Mouse (Mus musculus): ENCODE data around the gene Nsmce4a.
"Not testable (repeated sequence)": the region's sequence is repeated elsewhere in the genome, so short reads cannot be mapped to it uniquely, and the experiment has no call there.

Gene Nsmce4a

DNA sequence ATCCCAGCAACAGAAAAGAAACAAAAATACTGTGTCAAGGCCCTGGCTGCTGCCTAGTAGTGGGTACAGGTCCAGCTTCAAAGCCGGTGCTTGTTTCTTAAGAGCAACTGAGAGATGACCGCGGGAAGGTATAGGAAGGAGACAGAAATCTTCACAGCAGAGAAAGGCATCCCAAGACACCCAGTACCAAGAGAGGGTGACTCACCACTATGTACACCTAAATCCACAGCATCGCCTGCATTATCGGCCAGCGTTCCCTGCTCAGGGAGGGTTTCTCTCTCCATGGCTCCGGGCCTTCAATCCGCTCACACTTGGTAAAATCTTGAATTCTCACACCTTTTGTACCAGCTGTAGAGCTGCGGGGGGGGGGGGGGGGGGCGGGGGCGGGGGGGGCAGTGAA lies at the start of gene Nsmce4a:
Nsmce4a (minus strand) TSS at position 298 of the 400 bp plus-strand sequence.
- DNase-seq (ENCODE audit: low spot score in 2 of 2) = no peak

DNA sequence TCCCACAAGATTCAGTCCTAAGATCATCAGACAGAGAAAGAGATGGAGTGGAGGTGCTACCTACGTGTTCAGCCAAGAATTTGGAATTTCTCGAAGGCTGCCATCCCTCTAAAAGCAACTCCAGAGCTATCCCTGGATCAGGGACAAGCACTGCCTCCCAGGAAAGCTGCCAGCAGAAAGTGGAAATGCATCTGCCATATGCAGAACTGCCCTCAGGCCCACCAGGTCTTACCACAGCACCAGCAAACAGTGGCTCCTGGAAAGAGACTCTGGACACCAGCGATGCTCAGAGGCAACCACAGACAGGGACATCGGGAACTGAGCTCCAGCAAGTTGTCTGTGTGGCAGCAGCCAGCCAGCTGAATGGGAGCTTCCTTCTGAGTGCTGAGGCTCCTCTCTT lies 49.4 kb upstream of the Nsmce4a start:
- no peak for DNase-seq (ENCODE audit: low spot score in 2 of 2)

DNA sequence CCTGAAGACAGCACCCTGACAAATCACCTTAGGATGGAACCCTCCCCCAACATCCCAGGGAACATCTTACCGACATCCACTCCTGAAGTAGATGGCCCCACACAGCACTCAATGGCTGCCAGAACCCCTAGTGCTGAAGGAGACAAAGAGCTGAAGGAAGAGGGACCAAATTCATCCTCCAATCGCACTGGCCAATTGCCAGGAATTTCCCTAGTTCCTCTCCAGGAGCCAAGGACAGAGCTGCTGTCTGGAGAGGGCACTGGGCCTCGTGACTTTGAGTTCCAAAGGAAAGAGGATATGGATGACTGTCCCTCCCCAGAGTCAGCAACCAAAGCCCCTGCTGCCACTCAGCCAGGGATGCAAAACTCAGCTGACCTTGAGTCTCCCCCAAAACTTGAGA lies 49.0 kb upstream of the Nsmce4a start:
- DNase-seq (ENCODE audit: low spot score in 2 of 2) = no peak

DNA sequence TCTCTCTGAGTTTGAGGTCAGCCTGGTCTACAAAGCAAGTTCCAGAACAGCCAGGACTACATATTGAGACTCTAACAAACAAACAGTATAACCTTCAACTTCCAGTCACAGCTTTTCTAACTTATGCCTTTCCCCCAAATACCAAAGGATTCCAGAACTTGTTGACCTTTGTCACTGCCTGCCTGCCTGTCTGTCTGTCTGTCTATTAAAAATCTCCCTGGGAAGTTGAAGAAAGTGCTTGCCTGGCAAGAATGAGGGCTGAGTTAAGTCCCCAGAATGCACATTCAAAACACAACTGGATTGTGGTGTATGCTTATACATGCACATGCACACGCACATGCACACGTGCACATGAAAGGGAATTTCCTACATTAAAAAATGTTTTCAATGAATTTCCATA lies 48.1 kb upstream of the Nsmce4a start:
- no peak for DNase-seq (ENCODE audit: low spot score in 2 of 2)

DNA sequence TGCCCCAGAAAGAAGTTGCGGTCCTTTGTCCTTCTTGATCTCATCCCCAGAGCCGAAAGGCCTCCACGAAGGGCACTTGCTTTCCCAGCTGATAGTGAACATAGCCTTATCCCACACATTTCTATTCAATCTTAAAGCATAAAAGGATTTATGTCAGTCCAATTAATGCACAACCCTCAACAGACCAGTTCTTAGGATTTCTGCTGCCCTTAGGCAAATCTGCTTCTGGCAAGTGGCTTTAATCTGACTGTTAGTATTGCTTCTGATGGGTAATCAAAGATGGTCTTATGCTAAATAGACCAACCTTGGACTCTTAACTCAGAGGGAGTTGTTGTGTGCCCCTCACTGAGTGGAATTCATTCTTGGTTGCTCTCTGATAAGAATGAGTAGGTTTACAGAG lies 44.7 kb upstream of the Nsmce4a start:
- DNase-seq (ENCODE audit: low spot score in 2 of 2) = no peak

DNA sequence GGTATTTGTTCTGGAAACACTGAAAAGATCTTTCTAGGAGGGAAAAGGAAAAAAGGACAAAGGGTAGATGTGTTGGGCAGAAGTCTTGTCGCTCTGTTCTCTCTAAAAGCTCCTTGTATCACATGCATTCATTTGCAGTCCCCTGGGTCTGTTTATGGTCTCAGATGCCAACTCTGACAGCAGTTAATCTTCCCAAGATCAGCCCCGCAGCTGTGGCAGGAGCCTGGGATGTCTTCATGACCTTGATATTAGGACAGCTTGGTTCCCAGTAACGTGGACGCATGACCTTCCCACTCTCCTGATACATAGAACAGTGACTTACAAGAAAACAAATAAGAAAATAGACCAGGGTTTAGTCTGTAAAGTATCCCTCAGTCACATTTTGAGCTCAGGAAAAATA lies 41.1 kb upstream of the Nsmce4a start:
- DNase-seq (ENCODE audit: low spot score in 2 of 2) = no peak

DNA sequence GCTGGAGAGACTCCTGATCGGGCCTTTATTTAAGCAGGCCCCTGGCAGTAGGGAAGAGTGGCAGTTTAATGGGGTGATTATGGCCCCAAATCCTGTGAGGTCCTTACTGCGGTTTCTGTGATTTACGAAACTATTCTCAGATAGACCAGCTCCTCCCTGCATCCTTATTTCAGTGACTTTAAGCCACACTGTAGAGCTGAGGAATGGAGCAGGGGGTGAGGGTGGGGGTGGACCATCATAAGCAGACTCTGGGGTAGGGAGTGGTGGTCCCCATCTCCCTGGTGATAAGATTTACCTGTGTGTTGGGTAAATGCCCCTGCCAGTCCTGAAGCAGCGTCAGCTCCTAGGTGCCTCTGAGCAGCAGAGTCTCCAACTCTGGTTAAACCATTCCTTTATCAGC lies 34.0 kb upstream of the Nsmce4a start:
- DNase-seq (ENCODE audit: low spot score in 2 of 2) = no peak

DNA sequence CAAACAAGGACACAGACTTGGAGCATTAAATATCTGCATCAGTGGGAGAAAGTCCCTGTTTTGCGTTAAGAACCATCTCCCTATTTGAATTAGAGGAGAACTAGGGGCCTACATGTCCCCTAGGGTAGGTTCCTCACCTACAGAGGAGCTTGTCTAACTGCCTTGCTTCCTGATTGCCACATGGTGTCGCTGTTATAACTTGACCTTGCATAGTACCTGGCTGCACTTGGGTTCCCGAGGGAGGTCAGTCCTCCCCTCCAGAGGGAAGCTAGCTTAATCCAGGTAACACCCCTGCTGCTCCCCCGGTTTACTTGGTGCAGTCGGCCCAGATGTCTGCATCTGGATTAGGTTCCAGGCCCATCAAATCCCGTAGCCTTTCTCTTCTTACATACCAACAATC lies 32.2 kb upstream of the Nsmce4a start:
- no peak for DNase-seq (ENCODE audit: low spot score in 2 of 2)

DNA sequence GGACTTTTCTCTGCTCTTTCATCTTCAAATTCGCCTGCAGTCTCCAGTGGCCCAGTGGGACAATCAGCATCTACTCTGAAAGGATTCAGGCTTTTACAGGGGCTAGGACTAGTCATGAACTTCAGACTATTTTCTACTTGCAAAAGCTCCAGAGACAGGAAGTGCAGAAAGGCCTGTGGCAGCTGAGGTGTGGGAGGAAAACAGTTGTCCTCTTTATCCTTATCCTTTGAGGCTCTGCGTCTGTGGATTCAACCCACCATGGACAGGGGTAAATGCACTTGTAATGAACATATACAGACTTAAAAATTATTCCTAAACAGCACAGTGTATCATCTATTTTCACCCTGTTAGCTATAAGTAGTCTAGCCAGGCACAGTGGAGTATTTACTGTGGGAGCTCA lies 31.5 kb upstream of the Nsmce4a start:
- DNase-seq (ENCODE audit: low spot score in 2 of 2) = no peak

DNA sequence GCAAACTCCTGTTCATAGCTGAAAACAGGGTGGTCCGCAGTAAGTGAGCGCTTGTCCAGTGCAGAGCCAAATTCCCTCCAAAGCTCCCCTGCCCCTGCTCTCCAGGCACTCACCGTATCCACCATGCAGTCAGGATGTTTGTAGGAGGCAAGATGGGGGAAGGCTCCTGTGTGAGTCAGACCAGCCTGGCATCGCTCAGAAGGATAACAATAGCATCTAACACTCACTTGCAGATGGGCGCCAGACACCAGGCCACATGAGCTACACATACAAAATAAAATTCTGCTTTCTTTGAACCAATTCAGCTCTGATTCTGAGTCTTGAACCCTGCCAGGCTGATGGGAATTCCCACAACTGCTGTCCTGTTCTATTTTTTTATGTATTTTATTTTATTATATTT lies 30.6 kb upstream of the Nsmce4a start:
- peak in 1 of 2 experiments; percentile 23 for DNase-seq (ENCODE audit: low spot score in 2 of 2)

DNA sequence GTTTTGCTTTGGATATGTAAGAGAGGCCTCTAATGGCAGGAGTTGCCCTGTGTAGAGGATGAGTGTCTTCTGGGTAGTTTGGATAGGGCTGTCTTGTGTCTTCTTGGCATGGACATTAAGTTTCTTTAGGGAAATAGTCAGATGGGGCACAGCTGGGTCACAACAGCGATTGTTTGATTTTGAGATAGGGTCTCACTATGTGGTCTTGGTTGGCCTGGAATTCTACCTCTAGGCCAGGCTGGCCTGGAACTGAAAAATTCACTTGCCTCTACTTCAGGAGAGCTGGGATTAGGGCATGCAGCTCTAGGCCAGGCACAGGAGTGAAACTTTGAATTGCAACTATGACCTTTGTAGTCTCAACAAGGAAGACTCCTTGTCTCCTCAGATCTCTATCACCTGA lies 29.9 kb upstream of the Nsmce4a start:
- DNase-seq (ENCODE audit: low spot score in 2 of 2) = no peak

DNA sequence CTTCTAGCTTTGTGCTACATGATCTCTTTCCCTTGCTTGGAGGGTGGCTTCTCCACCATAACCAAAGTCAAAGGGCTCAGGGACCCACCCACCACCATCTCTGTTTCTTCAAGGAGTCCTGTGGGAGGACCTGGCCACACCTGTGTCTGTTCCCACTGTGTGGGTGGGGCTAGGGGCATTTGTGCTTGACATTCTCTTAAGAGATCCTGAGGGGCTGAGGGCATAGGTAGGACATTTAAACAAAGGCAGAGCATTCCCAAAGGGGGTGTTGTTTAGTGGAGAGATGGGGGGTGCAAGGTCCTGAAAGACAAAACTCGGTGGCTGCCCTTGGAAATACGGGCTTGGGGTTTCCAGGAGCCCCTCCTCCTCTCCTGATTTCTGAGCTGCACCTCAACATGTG lies 27.6 kb upstream of the Nsmce4a start:
- DNase-seq (ENCODE audit: low spot score in 2 of 2) = no peak

DNA sequence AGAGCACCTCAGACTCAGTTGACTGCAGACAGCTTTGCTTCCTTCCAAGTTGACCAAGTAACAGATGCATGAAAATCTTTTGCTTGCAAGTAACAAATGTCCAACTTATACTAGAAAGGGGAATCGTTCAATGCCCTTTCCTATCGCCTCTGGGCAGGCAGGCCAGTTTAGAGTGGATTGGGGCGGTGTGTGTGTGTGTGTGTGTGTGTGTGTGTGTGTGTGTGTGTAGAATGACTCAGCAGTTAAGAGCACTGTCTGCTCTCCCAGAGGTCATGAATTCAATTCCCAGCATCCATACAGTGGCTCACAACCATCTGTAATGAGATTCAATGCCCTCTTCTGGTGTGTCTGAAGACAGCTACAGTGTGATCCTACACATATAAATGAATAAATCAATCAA lies 27.2 kb upstream of the Nsmce4a start:
- no peak for DNase-seq (ENCODE audit: low spot score in 2 of 2)

DNA sequence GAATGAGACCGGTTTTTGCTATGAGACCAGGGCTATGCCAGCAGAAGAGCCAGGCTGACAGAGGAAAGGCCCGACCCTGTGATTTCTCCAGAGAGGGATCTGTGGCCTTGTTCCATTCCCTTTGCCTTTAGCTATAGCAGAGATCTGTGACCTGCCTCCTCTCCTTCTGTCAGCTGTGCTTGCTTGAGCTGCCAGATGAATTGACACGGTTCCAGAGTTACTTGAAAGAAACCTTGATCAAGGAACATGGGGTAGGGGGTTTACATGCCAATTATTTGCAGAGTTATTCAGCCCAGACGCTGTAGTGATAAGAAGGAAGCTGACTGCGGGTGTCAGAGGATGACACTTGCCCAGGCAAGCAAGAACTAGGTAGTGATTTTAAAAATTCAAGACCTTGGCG lies 24.6 kb upstream of the Nsmce4a start:
- no peak for DNase-seq (ENCODE audit: low spot score in 2 of 2)

DNA sequence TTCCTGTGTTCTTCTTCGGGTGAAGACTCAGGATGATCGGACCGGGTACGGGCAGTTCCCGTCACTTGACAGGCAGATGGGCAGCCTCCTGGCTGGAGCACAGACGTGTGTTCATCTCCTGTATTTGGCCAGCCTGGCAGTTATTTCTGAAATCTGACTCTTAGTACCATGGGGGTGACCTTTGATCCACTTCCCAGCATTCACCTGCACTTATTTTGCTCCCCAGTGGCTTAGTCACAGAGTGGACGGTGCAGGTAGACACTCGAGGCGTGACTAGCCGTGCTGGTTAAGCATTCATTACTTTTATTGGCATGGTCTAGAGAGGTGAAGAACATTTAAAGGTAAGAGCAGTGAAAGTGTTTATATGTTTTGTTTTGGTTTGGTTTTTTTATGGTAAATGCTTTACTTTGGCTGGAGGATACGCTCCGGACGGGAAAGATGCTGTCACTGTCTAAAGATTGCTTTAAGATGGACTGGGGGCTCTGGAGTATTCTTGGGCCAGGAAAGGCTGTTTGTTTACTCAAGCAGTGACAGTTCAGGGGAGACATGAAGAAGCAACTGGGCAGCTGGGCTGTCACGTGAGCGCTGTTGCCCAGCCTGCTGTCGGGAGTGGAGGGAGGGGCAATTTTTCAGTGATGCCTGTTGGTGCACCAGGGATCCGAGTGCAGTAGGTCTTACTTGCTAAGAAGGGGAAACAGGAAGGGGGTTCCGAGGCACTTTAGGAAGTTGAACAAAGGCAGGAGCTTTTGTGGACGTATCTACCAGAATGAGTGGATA lies 23.3 kb upstream of the Nsmce4a start:
- not testable (repeated sequence) for DNase-seq (ENCODE audit: low spot score in 2 of 2)

DNA sequence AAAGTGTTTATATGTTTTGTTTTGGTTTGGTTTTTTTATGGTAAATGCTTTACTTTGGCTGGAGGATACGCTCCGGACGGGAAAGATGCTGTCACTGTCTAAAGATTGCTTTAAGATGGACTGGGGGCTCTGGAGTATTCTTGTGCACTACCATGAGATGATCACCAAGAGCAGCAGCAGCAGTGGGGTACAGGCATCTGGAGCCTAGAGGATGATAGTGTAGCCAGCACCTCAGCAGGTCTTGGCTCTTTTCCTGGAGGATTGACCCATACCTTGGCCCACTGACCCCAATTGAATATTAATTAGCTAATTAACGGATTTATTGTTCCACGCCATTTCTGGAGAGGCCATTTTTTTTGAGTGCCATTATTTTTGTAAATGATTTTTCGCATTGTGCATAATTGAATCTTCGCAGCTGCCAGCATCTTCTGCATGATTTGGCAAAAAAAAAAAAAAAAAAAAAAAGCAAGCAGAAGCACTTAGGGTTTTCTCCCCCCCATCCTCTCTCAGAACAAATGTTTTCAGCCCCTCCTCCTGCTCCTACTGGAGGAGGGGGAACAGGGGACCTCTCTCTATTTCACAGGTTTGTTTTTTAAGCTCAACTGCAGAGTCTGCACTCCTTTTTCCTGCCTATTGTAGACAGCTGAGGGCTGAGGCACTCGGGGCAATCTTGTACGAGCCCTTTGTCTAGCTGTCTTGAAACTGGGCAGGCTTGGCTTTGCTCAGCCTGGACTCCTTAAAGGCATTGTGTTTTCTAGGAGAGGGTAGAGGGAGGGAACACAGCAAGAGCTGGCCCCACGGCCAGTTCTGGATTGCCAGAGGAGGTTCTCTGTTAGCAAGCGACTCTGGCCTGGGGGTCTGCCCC lies 20.7 kb upstream of the Nsmce4a start:
- not testable (repeated sequence) for DNase-seq (ENCODE audit: low spot score in 2 of 2)

DNA sequence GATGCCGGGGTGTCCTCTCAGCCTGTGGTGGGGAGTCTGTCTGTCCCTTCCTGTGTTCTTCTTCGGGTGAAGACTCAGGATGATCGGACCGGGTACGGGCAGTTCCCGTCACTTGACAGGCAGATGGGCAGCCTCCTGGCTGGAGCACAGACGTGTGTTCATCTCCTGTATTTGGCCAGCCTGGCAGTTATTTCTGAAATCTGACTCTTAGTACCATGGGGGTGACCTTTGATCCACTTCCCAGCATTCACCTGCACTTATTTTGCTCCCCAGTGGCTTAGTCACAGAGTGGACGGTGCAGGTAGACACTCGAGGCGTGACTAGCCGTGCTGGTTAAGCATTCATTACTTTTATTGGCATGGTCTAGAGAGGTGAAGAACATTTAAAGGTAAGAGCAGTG lies 20.1 kb upstream of the Nsmce4a start:
- DNase-seq (ENCODE audit: low spot score in 2 of 2) = not testable (repeated sequence)

DNA sequence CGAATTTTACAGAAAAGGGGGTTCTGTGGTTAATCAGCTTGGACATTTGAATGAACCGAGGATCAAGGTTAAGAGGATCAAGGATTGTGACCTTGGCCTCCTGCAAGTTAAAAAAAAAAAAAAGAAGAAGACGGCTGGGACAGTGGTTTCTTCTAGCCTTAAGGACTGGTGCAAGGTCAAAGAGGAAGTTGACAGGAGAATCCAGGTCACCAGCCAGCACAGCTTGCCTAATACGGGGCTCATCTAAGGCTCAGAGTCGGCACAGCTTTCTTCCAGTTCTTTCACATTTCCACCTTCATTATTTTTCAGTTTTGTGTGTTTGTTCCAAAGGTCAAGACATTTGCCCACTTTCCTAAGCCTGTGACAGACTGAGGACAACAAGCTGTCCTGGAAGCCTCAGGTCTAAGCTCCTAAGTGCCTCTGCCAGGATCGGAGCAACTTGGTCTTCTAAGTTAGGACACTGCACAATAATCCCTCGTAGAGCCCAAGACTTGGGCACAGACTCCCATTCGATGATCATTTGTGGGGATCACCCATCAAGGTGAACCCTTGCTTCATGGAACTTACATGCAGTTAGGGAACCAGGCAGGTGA lies 18.0 kb upstream of the Nsmce4a start:
- DNase-seq (ENCODE audit: low spot score in 2 of 2) = no peak

DNA sequence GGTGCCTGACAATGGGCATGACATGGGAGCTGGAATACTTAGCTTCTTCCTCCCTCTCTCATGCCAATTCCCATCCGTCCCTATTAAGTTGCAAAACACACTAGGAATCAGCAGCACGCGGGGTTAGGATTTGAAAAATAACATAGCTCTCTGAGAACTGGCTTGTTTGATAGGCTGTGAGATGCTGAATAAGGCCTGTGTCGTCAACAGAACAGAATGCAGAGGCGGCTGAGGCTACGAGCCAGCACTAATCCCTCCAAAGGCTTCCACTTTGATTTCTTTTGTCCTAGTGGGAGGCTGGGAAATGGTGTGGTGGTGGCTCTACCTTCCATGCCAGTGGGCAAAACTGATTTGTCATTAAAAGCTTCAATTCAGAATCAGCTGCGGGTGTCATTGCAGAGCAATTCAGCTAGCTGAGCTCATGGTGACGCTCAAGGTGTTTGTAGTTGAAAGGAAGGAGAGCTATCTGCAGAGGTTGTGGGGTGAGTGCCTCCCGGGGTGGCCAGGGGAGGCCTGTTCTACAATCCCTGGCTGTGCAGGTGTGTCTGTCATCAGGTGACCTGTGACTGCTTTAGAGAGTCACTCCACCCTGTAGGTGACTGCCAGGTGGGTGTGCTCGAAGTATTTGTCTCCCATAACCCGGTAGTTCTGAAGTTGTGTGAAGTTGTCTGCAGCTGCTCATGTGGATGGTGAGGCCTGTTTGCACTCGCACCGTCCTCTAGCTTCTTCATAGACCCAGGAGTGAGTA lies 17.3 kb upstream of the Nsmce4a start:
- DNase-seq (ENCODE audit: low spot score in 2 of 2) = no peak

DNA sequence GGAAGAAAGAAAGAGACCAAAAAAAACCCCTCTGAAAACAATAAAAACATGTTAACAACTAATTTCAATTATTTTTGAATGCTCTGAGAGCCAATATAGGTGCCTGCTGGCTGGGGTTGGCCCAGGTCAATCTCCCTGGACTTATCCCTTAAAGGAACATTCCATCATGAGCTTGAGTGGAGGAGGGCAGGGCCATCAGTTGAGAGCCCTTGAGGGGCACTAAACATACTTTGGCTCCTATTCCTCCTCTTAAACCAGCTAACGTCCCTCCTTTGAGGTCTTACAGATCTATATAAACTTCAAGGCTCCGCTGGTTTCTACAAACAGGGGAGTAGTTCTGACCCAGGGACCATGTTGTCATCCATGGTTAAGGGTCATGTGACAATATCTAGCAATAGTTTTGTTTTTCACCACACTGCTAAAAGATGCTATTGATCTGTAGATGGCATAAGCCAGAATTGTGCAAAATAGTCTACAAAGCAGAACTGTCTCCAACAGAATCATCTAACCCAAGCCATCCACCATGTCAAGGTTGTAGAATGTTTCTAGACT lies 13.7 kb upstream of the Nsmce4a start:
- DNase-seq (ENCODE audit: low spot score in 2 of 2) = no peak

DNA sequence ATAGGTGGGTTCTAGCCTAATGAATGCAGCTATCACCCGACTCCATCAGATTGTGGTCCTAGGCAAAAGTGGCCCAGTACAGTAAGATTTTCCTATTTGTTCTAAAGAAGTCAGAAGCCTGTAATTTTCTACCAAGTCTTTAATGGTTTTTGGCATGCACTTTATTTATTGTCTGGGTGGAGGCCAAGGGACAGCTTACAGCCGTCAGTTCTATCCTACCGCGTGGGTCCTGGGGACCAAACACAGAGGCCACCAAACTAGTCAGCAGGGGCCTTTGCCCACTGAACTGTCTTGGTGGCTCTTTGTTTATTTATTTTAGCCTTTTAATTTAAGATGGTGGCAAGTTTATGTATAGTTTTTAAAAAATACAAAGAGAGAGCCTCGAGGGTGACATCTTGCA lies 5.7 kb upstream of the Nsmce4a start:
- DNase-seq (ENCODE audit: low spot score in 2 of 2) = no peak

DNA sequence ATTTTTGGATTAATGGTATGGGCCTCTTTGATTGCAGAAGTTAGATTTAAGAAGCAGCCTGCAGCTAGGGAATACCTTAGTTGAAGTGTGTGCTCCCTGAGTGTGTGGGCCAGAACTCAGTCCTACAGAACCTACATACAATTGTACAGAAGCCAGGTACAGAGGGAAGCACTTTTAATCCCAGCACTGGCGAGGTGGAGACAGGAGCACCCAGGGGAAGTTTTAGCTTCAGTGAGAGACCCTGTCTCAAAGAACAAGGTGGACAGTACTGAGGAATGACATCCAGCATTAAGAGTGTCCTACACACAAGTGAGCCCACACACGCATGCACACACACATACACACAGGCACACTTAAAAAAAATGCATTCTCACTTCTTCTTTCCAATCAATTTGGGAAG lies 5.1 kb upstream of the Nsmce4a start:
- DNase-seq (ENCODE audit: low spot score in 2 of 2) = no peak

All from frontal cortex, postnatal 14 days (tissue).